Mouse (Mus musculus) MEL (cell line): ENCODE measurements at regions not wholly inside any gene's neighbourhood (a gene's known extent, or its start where the extent isn't known, plus 50 kb on each side); places are given as distances from the start of the nearest gene placed in this dataset.

Experiments
- CTCF ChIP-seq, 3 experiments: IDR thresholded peaks in 2 of 3; conservative IDR thresholded peaks in 1 of 3; 2 replicates each; pipeline ENCODE4 v1.5.1; 2011 to 2012; ENCODE audit warnings: low read length in 3 of 3, low read depth in 2 of 3, mild to moderate bottlenecking in 2 of 3, improper control_type of control experiment in 1 of 3, inconsistent platforms in 1 of 3, mixed read lengths in 1 of 3, moderate library complexity in 1 of 3; ENCODE audit not compliant: control insufficient read depth in 1 of 3, insufficient read depth in 1 of 3, poor library complexity in 1 of 3, severe bottlenecking in 1 of 3
- E2F4 ChIP-seq: IDR thresholded peaks from 2 replicates; pipeline ENCODE4 v1.6.1; 2011; ENCODE audit warnings: low read depth, low read length, improper control_type of control experiment, borderline replicate concordance
- HCFC1 ChIP-seq: IDR thresholded peaks from 2 replicates; pipeline ENCODE4 v1.6.1; 2012; ENCODE audit warnings: low read depth, mild to moderate bottlenecking, inconsistent platforms, low read length, improper control_type of control experiment, moderate library complexity
- POLR2A ChIP-seq, 2 experiments: IDR thresholded peaks; 2 replicates each; pipeline ENCODE4 v1.6.1; 2011 to 2012; ENCODE audit warnings: low read length in 2 of 2, mild to moderate bottlenecking in 2 of 2, control low read depth in 1 of 2, improper control_type of control experiment in 1 of 2, low read depth in 1 of 2, moderate library complexity in 1 of 2; ENCODE audit not compliant: control insufficient read depth in 1 of 2, insufficient read depth in 1 of 2, poor library complexity in 1 of 2
- ZC3H11A ChIP-seq: IDR thresholded peaks from 2 replicates; pipeline ENCODE4 v1.6.1; 2012; ENCODE audit warnings: low read depth, mild to moderate bottlenecking, inconsistent platforms, low read length, improper control_type of control experiment
- ZNF384 ChIP-seq: IDR thresholded peaks from 2 replicates; pipeline ENCODE4 v1.6.1; 2012; ENCODE audit warnings: low read depth, mild to moderate bottlenecking, inconsistent platforms, low read length, improper control_type of control experiment

- TF ChIP-seq CTCF (IDR thresholded peaks at IDR 0.05 in 2 of 3, conservative IDR thresholded peaks at IDR 0.05 in 1 of 3; ENCODE audit: control insufficient read depth in 1 of 3, insufficient read depth in 1 of 3, low read depth in 2 of 3, low read length in 3 of 3, poor library complexity in 1 of 3, severe bottlenecking in 1 of 3), result no peak
- no peak for TF ChIP-seq ZC3H11A
- no peak for TF ChIP-seq E2F4
- TF ChIP-seq ZNF384, result no peak
- no peak for TF ChIP-seq HCFC1
- no peak for TF ChIP-seq POLR2A (IDR thresholded peaks at IDR 0.05; ENCODE audit: control insufficient read depth in 1 of 2, insufficient read depth in 1 of 2, low read depth in 1 of 2, low read length in 2 of 2, poor library complexity in 1 of 2)
Observed at GRCm38 (mm10) chr14:73449111-73449510, 60.7 kb upstream of the Med4 start.
